Mouse (Mus musculus) brain, embryonic 14.5 days (tissue): ENCODE measurements around the gene Pappa2.

ENCODE experiments used
- CTCF ChIP-seq: fragments of 200-500 bp; IDR thresholded peaks from 2 replicates; pipeline ENCODE4 v1.5.1; 2012; ENCODE audit warnings: inconsistent platforms, mild to moderate bottlenecking, moderate library complexity, borderline replicate concordance; ENCODE audit not compliant: insufficient read depth, insufficient read length; ENCODE audit errors: extremely low read depth
- POLR2A ChIP-seq: fragments of 200-500 bp; IDR thresholded peaks from 2 replicates; pipeline ENCODE4 v1.6.1; 2012; ENCODE audit warnings: mild to moderate bottlenecking, inconsistent platforms, borderline replicate concordance; ENCODE audit not compliant: poor library complexity, insufficient read depth, insufficient read length, severe bottlenecking; ENCODE audit errors: extremely low read depth

DNA sequence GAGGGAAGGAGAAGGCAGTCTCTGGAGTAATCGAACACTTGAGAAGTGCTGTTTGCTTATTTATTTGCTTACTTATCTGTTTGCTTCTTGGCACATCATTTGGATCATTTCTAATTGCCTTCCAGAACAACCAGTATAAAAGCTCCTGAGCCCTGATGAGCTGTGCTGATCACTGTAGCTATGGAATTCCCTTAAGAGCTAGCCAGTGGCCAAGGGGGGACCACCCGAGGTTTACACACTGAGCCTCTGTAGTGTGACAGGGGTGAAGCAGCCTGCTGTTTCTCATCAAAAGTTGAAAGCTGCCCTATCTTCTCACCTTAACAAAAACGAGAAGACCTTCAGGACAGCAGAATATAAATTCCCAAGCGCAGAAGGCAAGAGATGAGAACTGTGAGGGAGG, 35.4 kb downstream of the Pappa2 start:
- TF ChIP-seq CTCF (no peak), POLR2A (no peak)
